Mouse (Mus musculus) megakaryocyte, embryonic 14.5 days (primary cell): ENCODE measurements around the gene Tle6.
"Not testable (repeated sequence)": the region's sequence is repeated elsewhere in the genome, so short reads cannot be mapped to it uniquely, and the experiment has no call there.

Experiments used
- FLI1 ChIP-seq: IDR thresholded peaks from 2 replicates; pipeline ENCODE4 v1.6.1; 2012; ENCODE audit warnings: low read length, inconsistent platforms, mixed read lengths
- GATA1 ChIP-seq: IDR thresholded peaks from 3 replicates; pipeline ENCODE4 v1.6.1; 2012; ENCODE audit warnings: mixed read lengths, low read length, inconsistent platforms, borderline replicate concordance

GRCm38 (mm10) chr10:81640825-81641224 is 40.0 kb upstream of the Tle6 start:
- not testable (repeated sequence) for TF ChIP-seq GATA1, FLI1
